Mouse (Mus musculus) cortical plate, adult 2 months (tissue): ENCODE results near the gene Ahdc1.

Source experiments
- CTCF ChIP-seq: fragments of 200-500 bp; IDR thresholded peaks from 2 replicates; pipeline ENCODE4 v1.5.1; 2011; ENCODE audit warnings: mild to moderate bottlenecking, control low read depth, low read length; ENCODE audit not compliant: insufficient read depth; ENCODE audit errors: extremely low read depth
- POLR2A ChIP-seq: fragments of 200-500 bp; IDR thresholded peaks from 2 replicates; pipeline ENCODE4 v1.6.1; 2011; ENCODE audit warnings: mild to moderate bottlenecking, low read length, control low read depth; ENCODE audit not compliant: insufficient read depth; ENCODE audit errors: extremely low read depth

- TF ChIP-seq POLR2A (no peak), CTCF (no peak)
These were observed 108.5 kb downstream of the Ahdc1 start for GRCm38 (mm10) chr4:133119579-133119978.
